Mouse (Mus musculus) spleen, postnatal 14 days (tissue): ENCODE data around the gene Rbm4.
A peak's percentile ranks its signal among the peaks of the same experiment; 100 is the strongest.
"Not testable (repeated sequence)": the region's sequence is repeated elsewhere in the genome, so short reads cannot be mapped to it uniquely, and the experiment has no call there.

ENCODE experiments used
- DNase-seq, 2 experiments: peaks; one replicate each; pipeline ENCODE4 v3.0.0; 2021 to 2022; ENCODE audit warnings: low spot score in 2 of 2

Gene Rbm4

GRCm38 (mm10) chr19:4793831-4794422, at the start of gene Rbm4:
Gene Rbm4, minus strand, starts transcription at chr19:4793901.
- peak; percentile 91 to 94 for DNase-seq

- no peak for DNase-seq
These were observed 48.9 kb upstream of the Rbm4 start for GRCm38 (mm10) chr19:4842611-4843010.

- DNase-seq = no peak
These were observed 47.1 kb upstream of the Rbm4 start for GRCm38 (mm10) chr19:4840848-4841247.

GRCm38 (mm10) chr19:4839149-4839548, 45.4 kb upstream of the Rbm4 start, which contains the start of the genes Ccs and Ccdc87:
Gene Ccs, minus strand, starts transcription at chr19:4839332.
Gene Ccdc87, plus strand, starts transcription at chr19:4839366.
- peak; percentile 90 to 91 for DNase-seq

GRCm38 (mm10) chr19:4838526-4839140, 44.9 kb upstream of the Rbm4 start:
- DNase-seq = no peak

- no peak for DNase-seq
These were observed 43.3 kb upstream of the Rbm4 start for GRCm38 (mm10) chr19:4837049-4837448.

GRCm38 (mm10) chr19:4836096-4836495, 42.4 kb upstream of the Rbm4 start:
- DNase-seq = no peak

GRCm38 (mm10) chr19:4833977-4834376, 40.3 kb upstream of the Rbm4 start:
- DNase-seq = no peak

- DNase-seq = no peak
These were observed 35.5 kb upstream of the Rbm4 start for GRCm38 (mm10) chr19:4829156-4829555.

- no peak for DNase-seq
These were observed 34.9 kb upstream of the Rbm4 start for GRCm38 (mm10) chr19:4828444-4829114.

- no peak for DNase-seq
These were observed 27.1 kb upstream of the Rbm4 start for GRCm38 (mm10) chr19:4820678-4821303.

- DNase-seq = no peak
These were observed 23.6 kb upstream of the Rbm4 start for GRCm38 (mm10) chr19:4817182-4817835.

- DNase-seq = peak in 1 of 2 experiments; percentile 38
These were observed 19.3 kb upstream of the Rbm4 start for GRCm38 (mm10) chr19:4813015-4813414.

GRCm38 (mm10) chr19:4812334-4812949, 18.7 kb upstream of the Rbm4 start:
- DNase-seq = not testable (repeated sequence)

GRCm38 (mm10) chr19:4811909-4812242, 18.2 kb upstream of the Rbm4 start:
- no peak for DNase-seq

GRCm38 (mm10) chr19:4811063-4811908, 17.6 kb upstream of the Rbm4 start, which contains the start of the genes Gm21992 and Rbm14:
Gene Gm21992, minus strand, starts transcription at chr19:4811612.
Gene Rbm14, minus strand, starts transcription at chr19:4811634.
- peak; percentile 94 for DNase-seq

- DNase-seq = no peak
These were observed 17.0 kb upstream of the Rbm4 start for GRCm38 (mm10) chr19:4810746-4811062.

GRCm38 (mm10) chr19:4810309-4810708, 16.6 kb upstream of the Rbm4 start:
- DNase-seq = no peak

- DNase-seq = no peak
These were observed 9.6 kb upstream of the Rbm4 start for GRCm38 (mm10) chr19:4803283-4803682.

- DNase-seq = no peak
These were observed 9.0 kb upstream of the Rbm4 start for GRCm38 (mm10) chr19:4802691-4803091.

GRCm38 (mm10) chr19:4799083-4799482, 5.4 kb upstream of the Rbm4 start:
- no peak for DNase-seq
